Mouse (Mus musculus): ENCODE measurements around the gene Apol6. TPM values are rescaled to one million over a fixed set of nuclear protein-coding genes. Genes with fewer than 3 reads are reported as not detected.
A peak's percentile ranks its signal among the peaks of the same experiment; 100 is the strongest.

Gene Apol6
- polyA plus RNA-seq, 1 experiment from 2014 or later: not detected

- no peaks in the 10 kb centered on the region for H3K9me3 ChIP-seq
- WGBS: 83% methylated on average over 3 of the region's 3 CpGs
- H3K36me3 ChIP-seq: peaks cover 38% of the 10 kb centered on the region
Observed at GRCm38 (mm10) chr15:77076523-77076922, 32.0 kb downstream of the Apol6 start.

GRCm38 (mm10) chr15:77077906-77078305, 33.4 kb downstream of the Apol6 start:
- Histone ChIP-seq H3K4me2 (replicated peaks) (no peak overlapping the region), H3K27me3 (no peaks in the 10 kb centered on the region), H3K4me3 (no peak overlapping the region), H3K27ac (replicated peaks) (no peak overlapping the region), H3K36me3 (peaks cover 49% of the 10 kb centered on the region), H3K9me3 (no peaks in the 10 kb centered on the region), H3K9ac (replicated peaks) (no peak overlapping the region), H3K4me1 (peaks cover 5% of the 10 kb centered on the region; the same call in 1 of the 2 replicates)
- ATAC-seq (ENCODE audit: low FRiP score, low read depth): no peak
- WGBS: 89% methylated on average over 9 of the region's 9 CpGs

More at GRCm38 (mm10) chr15:77076523-77076922, 32.0 kb downstream of the Apol6 start:
- Histone ChIP-seq H3K27me3 (no peaks in the 10 kb centered on the region), H3K27ac (replicated peaks) (no peak overlapping the region), H3K9ac (replicated peaks) (no peak overlapping the region), H3K4me2 (replicated peaks) (no peak overlapping the region), H3K4me1 (peaks cover 13% of the 10 kb centered on the region), H3K4me3 (no peak overlapping the region)
- no peak for ATAC-seq (ENCODE audit: low FRiP score, low read depth)

GRCm38 (mm10) chr15:77078786-77079185, 34.3 kb downstream of the Apol6 start:
- peaks cover 5% of the 10 kb centered on the region; the same call in 1 of the 2 replicates for H3K4me1 ChIP-seq
- WGBS: 55% methylated on average over 3 of the region's 3 CpGs

GRCm38 (mm10) chr15:77079256-77079822, 34.8 kb downstream of the Apol6 start:
- no peak for ATAC-seq (ENCODE audit: low FRiP score, low read depth)
- Histone ChIP-seq H3K27me3 (no peaks in the 10 kb centered on the region), H3K4me1 (peaks cover 5% of the 10 kb centered on the region; the same call in 1 of the 2 replicates), H3K9me3 (no peaks in the 10 kb centered on the region), H3K4me3 (no peak overlapping the region), H3K9ac (replicated peaks) (no peak overlapping the region), H3K4me2 (replicated peaks) (no peak overlapping the region), H3K27ac (replicated peaks) (no peak overlapping the region; the same call in 1 of the 2 replicates), H3K36me3 (peaks cover 58% of the 10 kb centered on the region)
- 64% methylated on average over 14 of the region's 14 CpGs for WGBS

More at GRCm38 (mm10) chr15:77078786-77079185, 34.3 kb downstream of the Apol6 start:
- H3K36me3 ChIP-seq: peaks cover 56% of the 10 kb centered on the region
- H3K27me3 ChIP-seq: no peaks in the 10 kb centered on the region
- H3K4me3 ChIP-seq: no peak overlapping the region
- H3K4me2 ChIP-seq (replicated peaks): no peak overlapping the region
- no peak overlapping the region for H3K27ac ChIP-seq (replicated peaks)
- H3K9ac ChIP-seq (replicated peaks): no peak overlapping the region
- no peaks in the 10 kb centered on the region for H3K9me3 ChIP-seq
- ATAC-seq (ENCODE audit: low FRiP score, low read depth): no peak

- no peak overlapping the region for H3K27ac ChIP-seq (replicated peaks)
- H3K4me2 ChIP-seq (replicated peaks): no peak overlapping the region
- no peak overlapping the region for H3K4me3 ChIP-seq
- H3K4me1 ChIP-seq: peaks cover 5% of the 10 kb centered on the region; the same call in 1 of the 2 replicates
- H3K9ac ChIP-seq (replicated peaks): no peak overlapping the region
- H3K27me3 ChIP-seq: no peaks in the 10 kb centered on the region
- WGBS: 77% methylated on average over 11 of the region's 11 CpGs
- peaks cover 64% of the 10 kb centered on the region for H3K36me3 ChIP-seq
- no peaks in the 10 kb centered on the region for H3K9me3 ChIP-seq
- no peak for ATAC-seq (ENCODE audit: low FRiP score, low read depth)
Observed at GRCm38 (mm10) chr15:77079890-77080361, 35.4 kb downstream of the Apol6 start.

GRCm38 (mm10) chr15:77080684-77081254, 36.2 kb downstream of the Apol6 start:
- no peaks in the 10 kb centered on the region for H3K27me3 ChIP-seq
- ATAC-seq (ENCODE audit: low FRiP score, low read depth): no peak
- H3K27ac ChIP-seq (replicated peaks): no peak overlapping the region
- WGBS: 84% methylated on average over 14 of the region's 14 CpGs
- no peak overlapping the region for H3K4me3 ChIP-seq
- H3K4me2 ChIP-seq (replicated peaks): no peak overlapping the region
- H3K9me3 ChIP-seq: no peaks in the 10 kb centered on the region
- peaks cover 5% of the 10 kb centered on the region; the same call in 1 of the 2 replicates for H3K4me1 ChIP-seq
- peaks cover 72% of the 10 kb centered on the region for H3K36me3 ChIP-seq
- 0 out of 2 replicates have a peak overlapping the region, but pooled peaks have one; percentile 20 for H3K9ac ChIP-seq (replicated peaks)

- Histone ChIP-seq H3K36me3 (peaks cover 74% of the 10 kb centered on the region), H3K4me3 (no peak overlapping the region), H3K27ac (replicated peaks) (no peak overlapping the region), H3K9ac (replicated peaks) (no peak overlapping the region), H3K4me2 (replicated peaks) (no peak overlapping the region), H3K4me1 (peaks cover 5% of the 10 kb centered on the region; the same call in 1 of the 2 replicates), H3K27me3 (no peaks in the 10 kb centered on the region), H3K9me3 (no peaks in the 10 kb centered on the region)
- ATAC-seq (ENCODE audit: low FRiP score, low read depth): no peak
- 87% methylated on average over 5 of the region's 5 CpGs for WGBS
Observed at GRCm38 (mm10) chr15:77081454-77081853, 36.9 kb downstream of the Apol6 start.

GRCm38 (mm10) chr15:77085818-77086217, 41.3 kb downstream of the Apol6 start:
- Histone ChIP-seq H3K4me1 (no peaks in the 10 kb centered on the region; the same call in 1 of the 2 replicates), H3K36me3 (peaks cover 59% of the 10 kb centered on the region), H3K27me3 (no peaks in the 10 kb centered on the region), H3K9ac (replicated peaks) (no peak overlapping the region), H3K27ac (replicated peaks) (no peak overlapping the region), H3K9me3 (no peaks in the 10 kb centered on the region), H3K4me2 (replicated peaks) (no peak overlapping the region), H3K4me3 (no peak overlapping the region)
- no peak for ATAC-seq (ENCODE audit: low FRiP score, low read depth)
- WGBS: 93% methylated on average over 7 of the region's 7 CpGs

- H3K27ac ChIP-seq (replicated peaks): no peak overlapping the region
- no peaks in the 10 kb centered on the region for H3K9me3 ChIP-seq
- no peaks in the 10 kb centered on the region; the same call in 1 of the 2 replicates for H3K4me1 ChIP-seq
- WGBS: 95% methylated on average over 1 of the region's 1 CpGs
- H3K27me3 ChIP-seq: no peaks in the 10 kb centered on the region
- no peak for ATAC-seq (ENCODE audit: low FRiP score, low read depth)
- no peak overlapping the region for H3K4me2 ChIP-seq (replicated peaks)
- H3K4me3 ChIP-seq: no peak overlapping the region
- peaks cover 58% of the 10 kb centered on the region for H3K36me3 ChIP-seq
- H3K9ac ChIP-seq (replicated peaks): no peak overlapping the region
Observed at GRCm38 (mm10) chr15:77086488-77086887, 42.0 kb downstream of the Apol6 start.

- no peak for ATAC-seq (ENCODE audit: low FRiP score, low read depth)
- 77% methylated on average over 11 of the region's 11 CpGs for WGBS
- H3K27me3 ChIP-seq: no peaks in the 10 kb centered on the region
- no peak overlapping the region for H3K27ac ChIP-seq (replicated peaks)
- H3K36me3 ChIP-seq: peaks cover 60% of the 10 kb centered on the region
- H3K9me3 ChIP-seq: no peaks in the 10 kb centered on the region
- no peak overlapping the region for H3K9ac ChIP-seq (replicated peaks)
- no peaks in the 10 kb centered on the region for H3K4me1 ChIP-seq
- no peak overlapping the region for H3K4me3 ChIP-seq
- no peak overlapping the region for H3K4me2 ChIP-seq (replicated peaks)
Observed at GRCm38 (mm10) chr15:77089249-77089648, 44.7 kb downstream of the Apol6 start.

GRCm38 (mm10) chr15:77090531-77090930, 46.0 kb downstream of the Apol6 start:
- H3K27me3 ChIP-seq: no peaks in the 10 kb centered on the region
- no peak overlapping the region for H3K9ac ChIP-seq (replicated peaks)
- H3K4me3 ChIP-seq: no peak overlapping the region
- H3K4me2 ChIP-seq (replicated peaks): no peak overlapping the region
- no peak overlapping the region for H3K27ac ChIP-seq (replicated peaks)
- 85% methylated on average over 5 of the region's 5 CpGs for WGBS
- H3K9me3 ChIP-seq: no peaks in the 10 kb centered on the region
- H3K36me3 ChIP-seq: peaks cover 53% of the 10 kb centered on the region
- no peak for ATAC-seq (ENCODE audit: low FRiP score, low read depth)
- no peaks in the 10 kb centered on the region for H3K4me1 ChIP-seq

- H3K9ac ChIP-seq (replicated peaks): no peak overlapping the region
- no peak overlapping the region for H3K27ac ChIP-seq (replicated peaks)
- ATAC-seq (ENCODE audit: low FRiP score, low read depth): no peak
- H3K4me3 ChIP-seq: no peak overlapping the region
- no peaks in the 10 kb centered on the region for H3K27me3 ChIP-seq
- no peak overlapping the region for H3K4me2 ChIP-seq (replicated peaks)
- WGBS: 90% methylated on average over 4 of the region's 4 CpGs
- no peaks in the 10 kb centered on the region for H3K4me1 ChIP-seq
- no peaks in the 10 kb centered on the region for H3K9me3 ChIP-seq
- H3K36me3 ChIP-seq: peaks cover 51% of the 10 kb centered on the region
Observed at GRCm38 (mm10) chr15:77091394-77091793, 46.9 kb downstream of the Apol6 start.
